Mouse (Mus musculus): ENCODE data around the gene Apoa1. TPM values are rescaled to one million over a fixed set of nuclear protein-coding genes. Genes with fewer than 3 reads are reported as not detected.
A peak's percentile ranks its signal among the peaks of the same experiment; 100 is the strongest.

The Apoa1 gene
- polyA plus RNA-seq, 1 experiment from 2014 or later = 597 TPM

GRCm38 (mm10) chr9:46196699-46197169 lies 31.6 kb upstream of the Apoa1 start:
- no peak for ATAC-seq (ENCODE audit: insufficient read depth, low FRiP score, low read depth)

DNA sequence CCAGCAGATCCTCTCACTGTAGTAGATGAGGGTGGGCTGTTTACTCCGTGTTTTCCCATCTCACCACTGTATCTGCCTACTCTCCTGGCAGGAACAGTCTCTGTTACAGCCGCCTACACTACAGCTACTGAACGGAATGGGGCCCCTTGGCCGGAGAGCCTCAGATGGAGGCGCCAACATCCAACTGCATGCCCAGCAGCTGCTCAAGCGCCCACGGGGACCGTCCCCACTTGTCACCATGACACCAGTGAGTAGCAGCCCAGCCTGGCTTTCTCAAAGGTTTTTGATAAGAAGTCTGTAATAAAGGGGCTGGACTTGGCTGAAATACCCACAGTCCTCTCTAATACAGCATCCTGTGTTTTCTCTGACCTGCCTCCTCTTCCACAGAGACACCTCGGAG lies 29.9 kb upstream of the Apoa1 start:
- H3K36me3 ChIP-seq = peaks cover 45% of the 10 kb centered on the region
- no peak overlapping the region for H3K4me3 ChIP-seq (replicated peaks)
- H3K4me2 ChIP-seq = no peak overlapping the region
- no peaks in the 10 kb centered on the region for H3K27me3 ChIP-seq (replicated peaks)
- H3K9me3 ChIP-seq = no peaks in the 10 kb centered on the region
- H3K9ac ChIP-seq = no peak overlapping the region
- H3K4me1 ChIP-seq = no peaks in the 10 kb centered on the region
- no peak overlapping the region for H3K27ac ChIP-seq
- ATAC-seq (ENCODE audit: insufficient read depth, low FRiP score, low read depth) = no peak
- WGBS = 83% methylated on average over 9 of the region's 9 CpGs

More at GRCm38 (mm10) chr9:46196699-46197169, 31.6 kb upstream of the Apoa1 start:
- WGBS = 67% methylated on average over 12 of the region's 12 CpGs
- H3K36me3 ChIP-seq = peaks cover 40% of the 10 kb centered on the region
- no peaks in the 10 kb centered on the region for H3K9me3 ChIP-seq
- no peak overlapping the region for H3K4me3 ChIP-seq (replicated peaks)
- no peak overlapping the region for H3K27ac ChIP-seq
- no peaks in the 10 kb centered on the region for H3K4me1 ChIP-seq
- H3K4me2 ChIP-seq = no peak overlapping the region
- no peak overlapping the region for H3K9ac ChIP-seq
- no peaks in the 10 kb centered on the region for H3K27me3 ChIP-seq (replicated peaks)

DNA sequence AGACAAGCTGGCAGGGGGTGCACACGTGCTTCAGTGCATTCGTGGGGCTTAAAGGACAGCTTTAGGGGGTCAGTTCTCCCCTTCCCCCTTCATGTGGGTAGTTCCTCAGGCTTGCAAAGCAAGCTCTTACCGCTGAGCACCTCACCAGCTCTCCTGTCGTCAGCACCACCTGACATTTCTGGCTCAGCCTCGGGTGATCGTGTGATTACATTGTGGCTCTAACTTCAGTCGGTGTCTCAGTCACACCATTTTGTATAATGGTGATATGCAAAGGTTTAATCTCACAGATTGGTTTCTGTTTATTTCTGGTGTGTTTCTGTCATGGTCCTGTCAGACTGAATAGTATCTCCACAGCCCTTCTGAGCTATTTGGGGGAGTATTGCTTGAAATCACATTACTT lies 29.4 kb upstream of the Apoa1 start:
- WGBS = 81% methylated on average over 7 of the region's 7 CpGs

DNA sequence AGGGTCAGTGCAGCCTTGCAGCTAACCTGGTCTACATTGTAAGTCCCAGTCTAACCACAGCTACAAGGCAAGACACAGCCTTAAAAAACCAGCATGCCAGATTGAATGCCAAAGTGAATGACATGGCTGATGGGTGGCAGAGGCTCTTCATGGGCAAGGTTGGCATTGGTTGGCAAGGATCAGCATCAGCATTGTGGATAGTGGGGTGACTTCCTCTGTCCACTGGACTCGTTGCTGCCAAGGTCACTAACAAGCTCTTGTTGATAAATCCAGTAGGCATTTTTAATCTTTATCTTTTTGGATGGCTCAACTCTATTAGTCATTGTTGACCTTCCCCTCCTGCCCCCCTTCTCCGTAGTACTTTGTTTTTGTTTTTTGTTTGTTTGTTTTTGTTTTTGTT lies 28.8 kb upstream of the Apoa1 start:
- Histone ChIP-seq H3K4me3 (replicated peaks) (no peak overlapping the region), H3K27me3 (replicated peaks) (no peaks in the 10 kb centered on the region), H3K4me1 (no peaks in the 10 kb centered on the region), H3K4me2 (no peak overlapping the region), H3K36me3 (peaks cover 50% of the 10 kb centered on the region), H3K27ac (no peak overlapping the region), H3K9me3 (no peaks in the 10 kb centered on the region), H3K9ac (no peak overlapping the region)
- no peak for ATAC-seq (ENCODE audit: insufficient read depth, low FRiP score, low read depth)
- WGBS = 75% methylated on average over 2 of the region's 2 CpGs

More for the DNA sequence above, 29.4 kb upstream of the Apoa1 start:
- Histone ChIP-seq H3K9ac (no peak overlapping the region), H3K4me2 (no peak overlapping the region), H3K36me3 (peaks cover 45% of the 10 kb centered on the region), H3K9me3 (no peaks in the 10 kb centered on the region), H3K4me1 (no peaks in the 10 kb centered on the region), H3K27me3 (replicated peaks) (no peaks in the 10 kb centered on the region), H3K27ac (no peak overlapping the region), H3K4me3 (replicated peaks) (no peak overlapping the region)
- ATAC-seq (ENCODE audit: insufficient read depth, low FRiP score, low read depth) = no peak

DNA sequence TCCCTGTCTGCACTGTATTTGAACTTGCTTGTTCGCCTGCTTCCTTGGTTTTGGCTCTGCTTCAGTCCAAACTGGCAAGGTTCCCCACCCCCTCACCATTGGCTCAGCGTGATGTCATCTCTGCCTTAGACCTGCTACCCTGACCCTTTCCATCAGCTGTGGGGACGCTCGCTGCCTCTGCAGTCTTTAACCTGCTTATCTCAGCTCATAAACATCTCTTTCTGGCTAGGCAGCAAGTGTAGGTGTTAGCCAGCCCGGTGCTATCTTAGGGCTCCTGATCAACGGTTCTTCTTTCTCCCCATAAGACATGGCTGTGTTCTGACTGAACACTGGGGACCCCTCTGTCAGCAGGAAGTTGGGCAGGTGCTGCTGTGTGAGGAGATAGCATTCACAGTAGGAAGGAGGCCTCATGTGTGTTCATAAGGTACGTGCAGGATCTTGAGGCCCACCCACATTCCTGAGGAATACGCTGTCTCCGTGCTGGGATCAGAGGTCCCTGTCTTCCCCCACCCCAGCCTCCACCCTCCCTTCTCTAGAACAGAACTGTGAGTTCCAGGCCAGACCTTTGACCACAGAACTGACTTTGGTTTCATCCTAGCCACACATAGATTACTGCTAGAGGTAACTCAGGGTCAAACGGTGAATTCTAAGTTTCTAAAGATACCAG lies 21.4 kb upstream of the Apoa1 start:
- Histone ChIP-seq H3K4me2 (no peak overlapping the region), H3K9ac (no peak overlapping the region), H3K27me3 (replicated peaks) (no peaks in the 10 kb centered on the region), H3K4me1 (peaks cover 5% of the 10 kb centered on the region; the same call in 1 of the 2 replicates), H3K27ac (0 out of 2 replicates have a peak overlapping the region, but pooled peaks have one; percentile 13), H3K36me3 (peaks cover 34% of the 10 kb centered on the region), H3K4me3 (replicated peaks) (no peak overlapping the region), H3K9me3 (no peaks in the 10 kb centered on the region)
- WGBS = 48% methylated on average over 10 of the region's 10 CpGs
- peak; percentile 78 for ATAC-seq (ENCODE audit: insufficient read depth, low FRiP score, low read depth)

DNA sequence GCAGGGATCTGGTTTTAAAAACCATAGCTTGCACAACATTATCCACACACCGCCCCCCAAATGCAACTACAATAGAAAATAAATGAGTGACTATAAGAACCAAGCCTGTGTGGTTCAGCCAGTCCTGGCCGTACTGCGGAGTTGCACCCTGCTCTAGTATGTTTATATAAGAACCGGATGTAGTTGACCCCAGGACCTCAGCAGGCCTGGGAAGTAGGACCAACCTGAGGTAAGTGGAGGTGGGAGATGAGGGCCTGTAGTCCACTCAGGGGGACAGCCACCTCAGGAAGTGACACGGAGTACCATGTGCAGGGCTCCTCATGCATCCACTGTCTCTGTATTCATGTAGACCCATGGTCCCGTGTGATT lies 20.9 kb upstream of the Apoa1 start:
- Histone ChIP-seq H3K36me3 (peaks cover 36% of the 10 kb centered on the region; the same call in 1 of the 2 replicates), H3K4me1 (peaks cover 5% of the 10 kb centered on the region; the same call in 1 of the 2 replicates), H3K9me3 (no peaks in the 10 kb centered on the region), H3K27me3 (replicated peaks) (no peaks in the 10 kb centered on the region), H3K9ac (no peak overlapping the region), H3K4me3 (replicated peaks) (no peak overlapping the region), H3K4me2 (no peak overlapping the region), H3K27ac (no peak overlapping the region)
- 52% methylated on average over 6 of the region's 6 CpGs for WGBS
- ATAC-seq (ENCODE audit: insufficient read depth, low FRiP score, low read depth) = 0 out of 2 replicates have a peak, but pooled peaks have one; percentile 5

GRCm38 (mm10) chr9:46208401-46208974 lies 19.9 kb upstream of the Apoa1 start:
- Histone ChIP-seq H3K4me3 (replicated peaks) (no peak overlapping the region), H3K36me3 (peaks cover 38% of the 10 kb centered on the region; the same call in 1 of the 2 replicates), H3K27me3 (replicated peaks) (no peaks in the 10 kb centered on the region), H3K27ac (no peak overlapping the region), H3K4me1 (peaks cover 5% of the 10 kb centered on the region; the same call in 1 of the 2 replicates), H3K9me3 (no peaks in the 10 kb centered on the region), H3K9ac (no peak overlapping the region), H3K4me2 (no peak overlapping the region)
- 87% methylated on average over 13 of the region's 13 CpGs for WGBS
- ATAC-seq (ENCODE audit: insufficient read depth, low FRiP score, low read depth) = no peak

GRCm38 (mm10) chr9:46210473-46210872 lies 17.9 kb upstream of the Apoa1 start:
- Histone ChIP-seq H3K36me3 (peaks cover 36% of the 10 kb centered on the region), H3K4me3 (replicated peaks) (no peak overlapping the region), H3K27ac (no peak overlapping the region), H3K9me3 (no peaks in the 10 kb centered on the region), H3K4me2 (no peak overlapping the region), H3K4me1 (peaks cover 5% of the 10 kb centered on the region), H3K9ac (no peak overlapping the region), H3K27me3 (replicated peaks) (no peaks in the 10 kb centered on the region)
- ATAC-seq (ENCODE audit: insufficient read depth, low FRiP score, low read depth) = no peak
- WGBS = 91% methylated on average over 12 of the region's 12 CpGs

DNA sequence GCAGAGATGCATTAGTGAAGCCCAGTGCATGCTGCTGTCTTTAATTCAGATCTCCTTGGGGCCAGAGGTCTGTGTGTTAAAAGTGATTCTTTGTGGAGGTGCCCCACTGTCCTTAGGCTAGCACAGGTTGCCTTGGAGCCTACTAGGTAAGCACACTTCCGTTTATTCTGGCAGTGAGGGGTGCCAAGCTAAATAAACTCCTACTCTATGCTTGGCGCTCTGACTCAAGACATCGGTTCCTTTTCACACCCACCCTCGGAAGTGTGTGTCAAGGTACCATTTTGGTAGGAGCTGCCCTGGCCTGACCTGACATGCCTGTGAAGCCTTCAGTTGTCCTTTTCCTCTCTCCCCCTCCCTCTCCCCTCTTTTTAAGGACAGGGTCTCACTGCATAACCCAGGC lies 14.1 kb upstream of the Apoa1 start:
- H3K9me3 ChIP-seq = no peaks in the 10 kb centered on the region
- no peak overlapping the region for H3K9ac ChIP-seq
- H3K36me3 ChIP-seq = peaks cover 27% of the 10 kb centered on the region
- no peak for ATAC-seq (ENCODE audit: insufficient read depth, low FRiP score, low read depth)
- 50% methylated on average over 4 of the region's 4 CpGs for WGBS
- no peak overlapping the region for H3K27ac ChIP-seq
- no peak overlapping the region for H3K4me2 ChIP-seq
- H3K27me3 ChIP-seq (replicated peaks) = no peaks in the 10 kb centered on the region
- H3K4me1 ChIP-seq = no peaks in the 10 kb centered on the region; the same call in 1 of the 2 replicates
- H3K4me3 ChIP-seq (replicated peaks) = no peak overlapping the region

DNA sequence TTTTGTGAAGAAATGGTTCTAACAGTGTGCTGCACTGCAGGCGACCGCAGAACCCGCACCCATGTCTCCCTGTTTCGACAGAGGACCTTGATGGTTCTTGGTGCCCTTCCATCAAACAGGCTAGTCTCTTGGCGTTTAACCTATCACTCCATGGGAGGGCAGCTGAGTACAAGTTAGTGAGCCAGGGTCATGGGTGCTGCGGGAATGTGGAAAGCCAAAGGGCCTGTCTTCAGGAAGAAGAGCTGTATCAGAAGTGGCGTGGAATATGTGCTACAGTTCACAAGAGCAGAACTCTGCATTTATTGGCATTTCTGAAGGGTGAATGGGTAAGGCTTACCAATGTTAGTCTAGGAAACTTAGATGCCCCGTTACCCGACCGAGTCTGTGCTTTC lies 13.4 kb upstream of the Apoa1 start:
- WGBS = 85% methylated on average over 10 of the region's 10 CpGs
- H3K4me2 ChIP-seq = no peak overlapping the region
- H3K27ac ChIP-seq = no peak overlapping the region; the same call in 1 of the 2 replicates
- H3K4me3 ChIP-seq (replicated peaks) = no peak overlapping the region
- no peak overlapping the region for H3K9ac ChIP-seq
- peaks cover 26% of the 10 kb centered on the region for H3K36me3 ChIP-seq
- no peaks in the 10 kb centered on the region for H3K9me3 ChIP-seq
- H3K4me1 ChIP-seq = no peaks in the 10 kb centered on the region; the same call in 1 of the 2 replicates
- no peak for ATAC-seq (ENCODE audit: insufficient read depth, low FRiP score, low read depth)
- no peaks in the 10 kb centered on the region for H3K27me3 ChIP-seq (replicated peaks)

- Histone ChIP-seq H3K27me3 (replicated peaks) (no peaks in the 10 kb centered on the region), H3K9me3 (no peaks in the 10 kb centered on the region), H3K4me2 (no peak overlapping the region), H3K36me3 (peaks cover 30% of the 10 kb centered on the region), H3K27ac (peak overlapping the region; percentile 24; the same call in 1 of the 2 replicates), H3K4me1 (no peaks in the 10 kb centered on the region; the same call in 1 of the 2 replicates), H3K9ac (no peak overlapping the region), H3K4me3 (replicated peaks) (no peak overlapping the region)
- WGBS = 47% methylated on average over 11 of the region's 11 CpGs
- ATAC-seq (ENCODE audit: insufficient read depth, low FRiP score, low read depth) = peak; percentile 16; the same call in 1 of the 2 replicates
Observed at GRCm38 (mm10) chr9:46215338-46216322, 12.8 kb upstream of the Apoa1 start.
